Mouse (Mus musculus) left cerebral cortex, adult 8-10 months (tissue): ENCODE results near the gene Tssk2. TPM values are rescaled to one million over a fixed set of nuclear protein-coding genes. Genes with fewer than 3 reads are reported as not detected.

Source experiments
- DNase-seq, 2 experiments: peaks; one replicate each; pipeline ENCODE4 v3.0.0; 2022; ENCODE audit warnings: low spot score in 2 of 2
- total RNA-seq, 4 experiments: library from RNA; stranded (reverse); gene quantifications; 2 replicates each; pipeline ENCODE4 v1.2.4; 2022

Tssk2 gene
- total RNA-seq, 4 experiments from 2014 or later: not detected

DNA sequence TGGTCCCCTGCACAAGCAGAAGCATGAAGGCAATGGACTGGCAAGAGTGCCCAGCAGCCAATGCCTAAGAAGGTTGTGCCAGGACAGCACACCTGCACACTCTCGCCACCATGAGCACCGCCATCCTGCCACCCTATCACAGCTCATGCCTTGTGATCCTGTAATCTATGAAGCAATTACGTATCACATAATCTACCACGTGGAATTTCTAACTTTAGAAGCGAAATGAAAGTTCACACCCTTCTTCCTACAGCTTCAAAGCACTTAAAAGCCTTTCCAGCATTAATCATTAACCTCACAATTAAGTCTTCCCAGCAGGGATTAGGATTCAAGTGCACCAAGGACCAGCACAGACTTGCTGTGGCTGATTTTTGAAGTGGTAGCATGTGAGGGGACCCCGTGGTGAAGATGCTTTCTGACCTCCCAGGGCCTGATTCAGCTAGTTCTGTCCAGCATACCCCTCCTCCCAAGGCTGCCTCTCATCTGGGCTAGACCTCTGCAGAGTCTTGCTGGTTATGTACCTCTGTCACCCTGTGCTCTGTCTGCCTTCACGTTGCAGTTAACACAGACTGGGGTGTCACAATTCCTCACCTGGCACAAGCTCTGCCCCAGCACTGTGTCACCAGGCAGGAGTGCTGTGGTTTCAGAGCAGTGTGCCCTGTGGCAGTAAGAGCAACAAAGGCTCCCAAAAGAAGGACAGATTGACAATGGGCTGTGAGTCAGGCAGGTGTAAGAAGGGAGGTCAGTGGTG lies 46.8 kb downstream of the Tssk2 start:
- DNase-seq: no peak

DNA sequence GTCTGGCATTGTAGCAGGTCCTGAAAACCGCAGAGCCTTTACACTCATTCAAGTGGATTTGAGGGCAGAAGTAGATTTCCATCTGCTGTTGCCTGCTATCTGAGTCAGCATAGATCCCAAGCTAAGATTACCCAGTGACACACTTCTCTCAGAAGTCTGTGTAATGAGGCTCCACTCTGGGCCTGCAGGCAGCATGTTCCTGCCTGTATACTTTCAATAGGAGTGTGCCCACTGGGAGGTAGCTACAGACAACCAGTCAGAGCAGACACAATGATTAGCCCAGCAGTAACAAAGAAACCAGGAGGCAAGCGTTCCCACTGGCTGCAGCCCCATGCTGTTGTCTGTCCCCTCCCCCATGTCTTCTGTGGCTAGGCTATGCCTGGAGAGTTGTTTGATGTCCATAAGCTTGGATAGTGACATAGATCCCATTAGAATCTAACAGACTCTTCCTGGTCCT lies 51.0 kb downstream of the Tssk2 start:
- no peak for DNase-seq

Other genes with a start within 250 kb of the Tssk2 start
- 10 to 100 TPM; 66.4 to 74.0 (median 69.3) TPM for gene Med15, start 165.7 kb upstream of the Tssk2 start, total RNA-seq
- gene Klhl22, start 139.0 kb upstream of the Tssk2 start, total RNA-seq: 100 to 1,000 TPM in 1 of 4 experiments, 10 to 100 TPM in 3; 82.2 to 105 (median 95.4) TPM
- 1 to 10 TPM; 4.1 to 4.3 (median 4.1) TPM for gene Scarf2, start 101.4 kb upstream of the Tssk2 start, total RNA-seq
- 1 to 10 TPM; 2.7 to 5.1 (median 3.8) TPM for gene B830017H08Rik, start 65.5 kb upstream of the Tssk2 start, total RNA-seq
- gene Car15, start 60.3 kb upstream of the Tssk2 start, total RNA-seq: 10 to 100 TPM in 1 of 4 experiments, 1 to 10 TPM in 3; 6.5 to 13.3 (median 7.8) TPM
- gene Gm20518, start 7.0 kb upstream of the Tssk2 start, total RNA-seq: 1 to 10 TPM; 1.1 to 1.3 (median 1.1) TPM
- not detected for gene Tssk1, start 4.4 kb upstream of the Tssk2 start, total RNA-seq
- 100 to 1,000 TPM in 2 of 4 experiments, 10 to 100 TPM in 2; 97.2 to 104 (median 101) TPM for gene Dgcr2, start 75 bp upstream of the Tssk2 start, total RNA-seq
- 10 to 100 TPM; 27.0 to 34.5 (median 32.0) TPM for gene Ess2, start 12.7 kb downstream of the Tssk2 start, total RNA-seq
- gene Gsc2, start 16.4 kb downstream of the Tssk2 start, total RNA-seq: under 1 TPM in 1 of 4 experiments, not detected in 3; 0.52 TPM
- gene Slc25a1, start 29.6 kb downstream of the Tssk2 start, total RNA-seq: 10 to 100 TPM; 37.6 to 52.4 (median 45.9) TPM
- gene Vpreb2, start 81.8 kb downstream of the Tssk2 start, total RNA-seq: under 1 TPM in 1 of 4 experiments, not detected in 3; 0.59 TPM
- gene Dgcr6, start 154.2 kb downstream of the Tssk2 start, total RNA-seq: 10 to 100 TPM; 69.8 to 89.4 (median 80.6) TPM
- gene Prodh, start 191.6 kb downstream of the Tssk2 start, total RNA-seq: 10 to 100 TPM; 27.2 to 45.1 (median 31.8) TPM
- 100 to 1,000 TPM; 100 to 120 (median 105) TPM for gene Rtn4r, start 229.0 kb downstream of the Tssk2 start, total RNA-seq